Mouse (Mus musculus): Measurements from ENCODE around the gene Ifi204. TPM values are rescaled to one million over a fixed set of nuclear protein-coding genes. Genes with fewer than 3 reads are reported as not detected.
"Not testable (repeated sequence)": the region's sequence is repeated elsewhere in the genome, so short reads cannot be mapped to it uniquely, and the experiment has no call there.

The Ifi204 gene
- 2.5 and 3.0 TPM in 2 replicates for polyA plus RNA-seq (2014; fragmentation: Nextera tagmentation; extraction: Ambion mirVana)

DNA sequence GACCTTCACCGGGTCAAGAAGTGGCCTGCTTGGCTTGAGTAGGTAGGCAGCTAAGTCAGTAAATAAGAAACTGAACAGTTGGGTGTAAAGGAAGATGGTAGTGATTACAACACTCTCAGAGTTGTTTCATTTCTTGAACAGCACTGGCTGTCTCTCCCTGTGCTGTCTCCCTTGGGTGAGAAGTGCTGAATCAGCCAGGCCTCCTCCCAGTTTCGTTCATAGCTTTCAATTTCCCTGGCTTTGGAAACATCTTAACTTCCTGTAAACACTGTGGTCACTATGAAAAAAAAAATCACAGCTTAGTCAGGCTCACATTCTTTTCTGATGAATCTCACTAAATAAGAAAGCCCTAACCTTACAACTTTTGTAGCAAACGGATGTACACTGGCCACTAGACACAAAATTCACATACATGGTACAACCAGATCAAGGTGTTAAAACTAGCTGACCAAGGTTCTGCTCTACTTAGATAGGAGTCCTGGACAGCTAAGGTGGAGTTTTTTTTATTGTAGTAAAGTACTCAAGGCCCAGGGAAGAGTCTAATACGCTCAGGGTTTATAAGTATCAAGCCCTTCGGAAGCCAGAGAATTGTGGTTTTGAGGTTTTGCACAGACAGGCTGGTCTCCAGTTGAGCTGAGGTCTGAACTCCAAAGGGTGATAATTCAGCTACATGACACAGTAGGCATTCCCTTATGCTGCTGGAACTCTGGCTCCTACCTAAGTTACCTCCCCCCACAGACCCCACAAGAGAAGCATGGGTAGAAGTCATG is at the start of gene Ifi204:
Gene Ifi204, minus strand, starts transcription at position 96 of the 770 bp plus-strand sequence.
- not testable (repeated sequence) for H3K27me3 ChIP-seq (replicated peaks; ENCODE audit: control insufficient read depth, insufficient read depth, low read length); ATAC-seq (ENCODE audit: low read depth); DNase-seq (ENCODE audit: low spot score); H3K4me2 ChIP-seq (ENCODE audit: low read depth, low read length); H3K9ac ChIP-seq (ENCODE audit: low read depth, low read length); H3K27ac ChIP-seq (replicated peaks; ENCODE audit: low read depth, low read length); H3K4me3 ChIP-seq (ENCODE audit: low read depth, low read length); H3K9me3 ChIP-seq (ENCODE audit: control insufficient read depth, low read length); H3K4me1 ChIP-seq (ENCODE audit: control insufficient read depth, insufficient read depth, low read length); H3K36me3 ChIP-seq (ENCODE audit: control insufficient read depth, insufficient read depth, low read length)
- 71% methylated on average over 5 of the region's 5 CpGs for WGBS

DNA sequence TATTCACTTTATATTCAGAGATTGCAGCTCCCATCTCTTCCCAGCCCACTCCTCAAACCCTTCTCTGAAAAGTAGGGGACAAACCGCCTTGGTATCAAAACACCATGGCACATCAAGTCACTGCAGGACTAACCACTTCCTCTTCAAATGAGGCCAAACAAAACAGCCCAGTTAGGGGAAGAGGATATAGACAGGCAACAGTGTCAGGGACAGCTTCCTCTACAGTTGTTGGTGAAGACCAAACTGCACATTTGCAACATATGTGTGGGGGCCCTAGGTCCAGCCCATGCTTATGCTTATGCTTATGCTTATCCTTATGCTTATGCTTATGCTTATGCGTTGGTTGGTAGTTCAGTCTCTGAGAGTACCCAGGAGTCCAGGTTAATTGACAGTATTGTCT is 42.6 kb upstream of the Ifi204 start:
- not testable (repeated sequence) for H3K4me2 ChIP-seq (ENCODE audit: low read depth, low read length); H3K4me1 ChIP-seq (ENCODE audit: control insufficient read depth, insufficient read depth, low read length); H3K27ac ChIP-seq (replicated peaks; ENCODE audit: low read depth, low read length); H3K4me3 ChIP-seq (ENCODE audit: low read depth, low read length); ATAC-seq (ENCODE audit: low read depth); H3K27me3 ChIP-seq (replicated peaks; ENCODE audit: control insufficient read depth, insufficient read depth, low read length); H3K36me3 ChIP-seq (ENCODE audit: control insufficient read depth, insufficient read depth, low read length); DNase-seq (ENCODE audit: low spot score); H3K9me3 ChIP-seq (ENCODE audit: control insufficient read depth, low read length); H3K9ac ChIP-seq (ENCODE audit: low read depth, low read length)
- WGBS = 70% methylated on average over 2 of the region's 2 CpGs

DNA sequence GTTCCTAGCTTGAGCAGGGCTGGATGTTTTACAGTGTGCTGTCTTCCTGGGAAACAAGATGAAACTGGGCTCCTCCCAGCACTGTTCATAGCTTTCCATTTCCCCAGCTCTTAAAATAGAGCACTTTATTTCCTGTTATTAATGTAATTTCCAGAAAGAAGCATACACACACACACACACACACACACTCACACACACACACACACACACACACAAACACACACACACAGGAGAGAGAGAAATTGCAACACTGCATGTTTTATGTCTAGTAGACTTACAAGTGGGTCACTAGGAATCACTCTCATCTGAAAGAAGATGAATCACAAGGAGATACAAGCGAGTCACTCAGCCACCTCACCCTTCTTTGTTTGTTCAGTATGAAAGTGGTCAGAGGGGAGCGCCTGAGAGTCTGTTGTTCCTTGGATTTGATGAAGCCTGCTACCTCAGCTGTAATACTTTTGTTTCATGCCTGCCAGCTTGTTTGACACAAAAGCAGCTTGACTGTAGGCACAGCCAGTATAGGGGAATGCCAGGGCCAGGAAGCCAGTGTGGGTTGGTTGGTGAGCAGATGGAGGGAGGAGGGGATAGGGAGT is 36.0 kb upstream of the Ifi204 start:
- not testable (repeated sequence) for H3K36me3 ChIP-seq (ENCODE audit: control insufficient read depth, insufficient read depth, low read length); H3K9me3 ChIP-seq (ENCODE audit: control insufficient read depth, low read length); H3K9ac ChIP-seq (ENCODE audit: low read depth, low read length); H3K4me1 ChIP-seq (ENCODE audit: control insufficient read depth, insufficient read depth, low read length); H3K4me2 ChIP-seq (ENCODE audit: low read depth, low read length); H3K27ac ChIP-seq (replicated peaks; ENCODE audit: low read depth, low read length); H3K4me3 ChIP-seq (ENCODE audit: low read depth, low read length); DNase-seq (ENCODE audit: low spot score); ATAC-seq (ENCODE audit: low read depth); H3K27me3 ChIP-seq (replicated peaks; ENCODE audit: control insufficient read depth, insufficient read depth, low read length)
- 66% methylated on average over 2 of the region's 2 CpGs for WGBS

DNA sequence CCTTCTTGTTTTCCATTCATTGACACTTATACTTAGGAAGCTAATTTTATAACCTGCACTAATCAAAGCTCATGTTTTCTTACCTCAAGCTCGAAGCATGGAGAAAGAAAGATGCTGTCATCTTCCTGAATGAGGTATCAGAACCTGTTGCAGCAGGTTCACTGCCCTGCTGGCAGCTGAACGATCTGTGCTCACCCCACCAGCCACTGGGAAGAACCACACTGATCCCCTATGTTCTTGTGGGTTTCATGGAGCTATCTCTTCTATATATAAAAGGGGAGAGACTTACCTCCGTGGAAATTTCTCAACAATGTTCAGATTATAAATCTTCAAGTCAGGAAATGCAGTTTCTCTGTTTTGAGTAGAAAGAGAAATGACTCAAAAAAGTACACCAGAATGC is 35.5 kb upstream of the Ifi204 start:
- H3K27ac ChIP-seq (replicated peaks; ENCODE audit: low read depth, low read length); H3K9ac ChIP-seq (ENCODE audit: low read depth, low read length); H3K9me3 ChIP-seq (ENCODE audit: control insufficient read depth, low read length); DNase-seq (ENCODE audit: low spot score); H3K36me3 ChIP-seq (ENCODE audit: control insufficient read depth, insufficient read depth, low read length); H3K4me3 ChIP-seq (ENCODE audit: low read depth, low read length); H3K4me1 ChIP-seq (ENCODE audit: control insufficient read depth, insufficient read depth, low read length); H3K27me3 ChIP-seq (replicated peaks; ENCODE audit: control insufficient read depth, insufficient read depth, low read length); ATAC-seq (ENCODE audit: low read depth); H3K4me2 ChIP-seq (ENCODE audit: low read depth, low read length): not testable (repeated sequence)
- WGBS = 63% methylated on average over 3 of the region's 3 CpGs

DNA sequence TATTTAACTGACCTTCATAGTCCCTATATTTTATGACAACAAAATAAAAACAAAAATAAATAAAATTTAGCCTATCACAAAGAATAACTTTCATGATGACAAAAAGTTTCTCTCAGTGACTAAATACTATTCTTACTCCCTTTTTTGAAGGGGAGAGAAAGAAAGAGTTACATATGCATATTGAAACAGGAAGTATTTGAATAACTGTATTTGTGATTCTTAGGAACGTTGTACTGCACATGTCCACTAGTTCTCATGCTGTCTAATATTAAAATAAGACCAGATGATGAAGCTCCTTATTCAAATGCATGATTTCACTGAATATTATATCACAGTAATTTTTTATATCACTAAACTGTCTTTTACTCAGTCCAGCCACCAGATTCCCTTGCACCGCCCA is 35.0 kb upstream of the Ifi204 start:
- not testable (repeated sequence) for H3K4me2 ChIP-seq (ENCODE audit: low read depth, low read length); H3K9me3 ChIP-seq (ENCODE audit: control insufficient read depth, low read length); H3K36me3 ChIP-seq (ENCODE audit: control insufficient read depth, insufficient read depth, low read length); H3K9ac ChIP-seq (ENCODE audit: low read depth, low read length); H3K27me3 ChIP-seq (replicated peaks; ENCODE audit: control insufficient read depth, insufficient read depth, low read length); H3K4me3 ChIP-seq (ENCODE audit: low read depth, low read length); H3K27ac ChIP-seq (replicated peaks; ENCODE audit: low read depth, low read length); DNase-seq (ENCODE audit: low spot score); H3K4me1 ChIP-seq (ENCODE audit: control insufficient read depth, insufficient read depth, low read length); ATAC-seq (ENCODE audit: low read depth)
- 77% methylated on average over 2 of the region's 2 CpGs for WGBS

DNA sequence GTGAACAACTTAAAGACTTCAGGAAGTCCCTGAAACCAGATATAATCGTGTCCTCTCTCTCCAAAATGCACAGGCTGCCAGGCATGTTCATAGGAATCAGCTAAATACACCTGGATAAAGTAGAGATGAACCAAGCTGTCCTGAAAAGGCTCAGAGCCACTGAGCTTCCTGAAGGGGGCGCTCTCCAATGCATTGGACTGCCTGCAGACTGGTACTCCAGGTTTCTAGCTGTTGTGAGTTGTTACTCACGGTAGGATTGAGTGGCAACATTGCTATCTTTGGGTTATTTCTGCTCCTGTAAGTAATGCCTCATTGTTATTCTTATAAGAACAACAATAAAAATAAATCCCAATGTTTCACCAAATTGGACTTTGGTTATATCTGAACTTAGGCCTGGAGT is 6.7 kb upstream of the Ifi204 start:
- not testable (repeated sequence) for H3K27me3 ChIP-seq (replicated peaks; ENCODE audit: control insufficient read depth, insufficient read depth, low read length); H3K4me3 ChIP-seq (ENCODE audit: low read depth, low read length); H3K27ac ChIP-seq (replicated peaks; ENCODE audit: low read depth, low read length); H3K36me3 ChIP-seq (ENCODE audit: control insufficient read depth, insufficient read depth, low read length); H3K4me2 ChIP-seq (ENCODE audit: low read depth, low read length); ATAC-seq (ENCODE audit: low read depth); H3K9ac ChIP-seq (ENCODE audit: low read depth, low read length); DNase-seq (ENCODE audit: low spot score); H3K4me1 ChIP-seq (ENCODE audit: control insufficient read depth, insufficient read depth, low read length); H3K9me3 ChIP-seq (ENCODE audit: control insufficient read depth, low read length)
- WGBS = 68% methylated on average over 2 of the region's 3 CpGs

DNA sequence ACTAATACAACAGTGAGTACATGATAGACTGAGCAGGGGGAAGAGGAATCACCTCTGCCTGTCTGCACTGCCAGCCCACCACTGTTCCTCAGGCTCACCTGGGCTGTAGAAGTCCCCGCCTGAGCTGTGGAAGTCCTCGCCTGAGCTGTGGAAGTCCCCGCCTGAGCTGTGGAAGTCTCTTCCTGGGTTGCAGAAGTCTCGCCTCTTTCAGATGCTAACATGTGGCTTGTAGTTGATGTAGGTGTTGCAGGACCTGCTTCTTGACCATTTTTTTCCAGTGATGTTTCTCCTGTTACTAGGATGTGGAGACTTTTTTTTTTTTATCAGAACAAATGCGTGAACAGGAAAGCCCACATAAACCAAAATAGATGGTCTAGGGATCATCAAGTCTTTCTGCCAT is 6.7 kb downstream of the Ifi204 start:
- 85% methylated on average over 4 of the region's 5 CpGs for WGBS
- not testable (repeated sequence) for H3K9ac ChIP-seq (ENCODE audit: low read depth, low read length); ATAC-seq (ENCODE audit: low read depth); H3K27ac ChIP-seq (replicated peaks; ENCODE audit: low read depth, low read length); H3K27me3 ChIP-seq (replicated peaks; ENCODE audit: control insufficient read depth, insufficient read depth, low read length); H3K36me3 ChIP-seq (ENCODE audit: control insufficient read depth, insufficient read depth, low read length); H3K4me2 ChIP-seq (ENCODE audit: low read depth, low read length); DNase-seq (ENCODE audit: low spot score); H3K9me3 ChIP-seq (ENCODE audit: control insufficient read depth, low read length); H3K4me3 ChIP-seq (ENCODE audit: low read depth, low read length); H3K4me1 ChIP-seq (ENCODE audit: control insufficient read depth, insufficient read depth, low read length)

DNA sequence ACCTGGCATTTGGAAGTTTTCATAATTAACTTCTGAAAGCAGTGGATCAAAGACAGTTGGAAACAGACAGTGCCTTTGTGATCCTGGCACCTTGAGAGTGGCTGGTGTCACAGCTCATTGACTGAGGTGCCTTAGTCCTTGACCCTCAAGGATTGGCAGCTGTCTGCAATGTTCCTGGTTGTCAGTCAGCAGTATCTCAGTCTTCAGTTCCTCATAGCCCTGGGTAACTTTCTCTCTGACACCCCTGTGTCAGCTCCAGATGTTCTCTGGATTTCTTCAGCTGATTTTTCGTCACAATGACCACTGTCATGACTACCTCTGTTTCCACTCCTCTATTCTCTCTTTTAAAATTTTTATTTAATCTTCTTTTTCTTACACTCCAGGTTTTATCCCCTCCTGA is 24.5 kb downstream of the Ifi204 start:
- no peaks in the 10 kb centered on the region for H3K27me3 ChIP-seq (replicated peaks; ENCODE audit: control insufficient read depth, insufficient read depth, low read length)
- 54% methylated on average over 1 of the region's 1 CpGs for WGBS
- no peak overlapping the region for H3K4me3 ChIP-seq (ENCODE audit: low read depth, low read length)
- no peak for ATAC-seq (ENCODE audit: low read depth)
- H3K9me3 ChIP-seq (ENCODE audit: control insufficient read depth, low read length) = no peaks in the 10 kb centered on the region
- no peaks in the 10 kb centered on the region for H3K36me3 ChIP-seq (ENCODE audit: control insufficient read depth, insufficient read depth, low read length)
- DNase-seq (ENCODE audit: low spot score) = no peak
- no peak overlapping the region for H3K9ac ChIP-seq (ENCODE audit: low read depth, low read length)
- no peak overlapping the region for H3K27ac ChIP-seq (replicated peaks; ENCODE audit: low read depth, low read length)
- H3K4me1 ChIP-seq (ENCODE audit: control insufficient read depth, insufficient read depth, low read length) = no peaks in the 10 kb centered on the region
- no peak overlapping the region for H3K4me2 ChIP-seq (ENCODE audit: low read depth, low read length)

DNA sequence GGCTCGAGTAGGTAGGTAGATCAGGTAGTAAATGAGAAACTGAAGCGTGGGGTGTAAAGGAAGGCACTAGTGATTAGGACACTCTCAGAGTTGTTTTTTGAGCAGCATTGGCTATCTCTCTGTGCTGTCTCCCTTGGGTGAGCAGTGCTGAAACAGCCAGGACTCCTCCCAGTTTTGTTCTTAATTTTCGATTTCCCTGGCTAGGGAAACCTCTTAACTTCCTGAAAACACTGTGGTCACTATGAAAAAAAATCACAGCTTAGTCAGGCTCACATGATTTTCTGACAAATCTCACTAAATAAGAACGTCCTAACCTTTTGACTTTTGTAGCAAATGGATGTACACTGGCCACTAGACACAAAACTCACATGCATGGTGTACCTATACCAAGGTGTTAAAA is 25.1 kb downstream of the Ifi204 start, which contains the start of gene Ifi207:
Gene Ifi207, minus strand, starts transcription at position 92 of the 400 bp plus-strand sequence.
- H3K9me3 ChIP-seq (ENCODE audit: control insufficient read depth, low read length) = no peaks in the 10 kb centered on the region
- H3K4me3 ChIP-seq (ENCODE audit: low read depth, low read length) = no peak within 1 kb of the TSS
- no peaks in the 10 kb centered on the region for H3K4me1 ChIP-seq (ENCODE audit: control insufficient read depth, insufficient read depth, low read length)
- H3K27me3 ChIP-seq (replicated peaks; ENCODE audit: control insufficient read depth, insufficient read depth, low read length) = no peaks in the 10 kb centered on the region
- no peak within 1 kb of the TSS for H3K9ac ChIP-seq (ENCODE audit: low read depth, low read length)
- no peak within 1 kb of the TSS for H3K4me2 ChIP-seq (ENCODE audit: low read depth, low read length)
- no peaks in the 10 kb centered on the region for H3K36me3 ChIP-seq (ENCODE audit: control insufficient read depth, insufficient read depth, low read length)
- WGBS = 68% methylated on average over 4 of the region's 4 CpGs
- ATAC-seq (ENCODE audit: low read depth) (no peak), DNase-seq (ENCODE audit: low spot score) (no peak)
- H3K27ac ChIP-seq (replicated peaks; ENCODE audit: low read depth, low read length) = no peak within 1 kb of the TSS
